Mouse (Mus musculus): ENCODE results near the gene Fbp2.

GRCm38 (mm10) chr13:62897927-62898646 lies 39.9 kb upstream of the Fbp2 start:
- no peak for TF ChIP-seq CTCF (IDR thresholded peaks at IDR 0.05; ENCODE audit: low read depth, low read length)
- no peak for TF ChIP-seq POLR2A (IDR thresholded peaks at IDR 0.05; ENCODE audit: borderline replicate concordance, low read depth, low read length)

All from bone marrow macrophage, adult 2 months (primary cell).